Mouse (Mus musculus) lung, postnatal 25 days (tissue): ENCODE data around the gene Strn3.
"Not testable (repeated sequence)": the region's sequence is repeated elsewhere in the genome, so short reads cannot be mapped to it uniquely, and the experiment has no call there.

Experiments
- DNase-seq: peaks from one replicate; pipeline ENCODE4 v3.0.0; 2022; ENCODE audit warnings: low spot score

The Strn3 gene

GRCm38 (mm10) chr12:51612361-51612760 is 79.3 kb downstream of the Strn3 start:
- DNase-seq: no peak

GRCm38 (mm10) chr12:51606138-51606537 is 85.6 kb downstream of the Strn3 start:
- DNase-seq: no peak

- DNase-seq: no peak
These were observed 88.4 kb downstream of the Strn3 start for GRCm38 (mm10) chr12:51603306-51603705.

- no peak for DNase-seq
These were observed 97.6 kb downstream of the Strn3 start for GRCm38 (mm10) chr12:51594030-51594470.

GRCm38 (mm10) chr12:51593229-51594029 is 98.3 kb downstream of the Strn3 start, which contains the start of gene Coch:
Coch (plus strand) TSS chr12:51593341.
- DNase-seq: no peak

GRCm38 (mm10) chr12:51592888-51593228 is 98.8 kb downstream of the Strn3 start:
- DNase-seq: no peak

- DNase-seq: no peak
These were observed 99.8 kb downstream of the Strn3 start for GRCm38 (mm10) chr12:51591921-51592320.

GRCm38 (mm10) chr12:51589263-51589662 is 102.4 kb downstream of the Strn3 start:
- DNase-seq: no peak

- not testable (repeated sequence) for DNase-seq
These were observed 113.9 kb downstream of the Strn3 start for GRCm38 (mm10) chr12:51577816-51578215.

- no peak for DNase-seq
These were observed 119.0 kb downstream of the Strn3 start for GRCm38 (mm10) chr12:51572651-51573050.

- no peak for DNase-seq
These were observed 121.8 kb downstream of the Strn3 start for GRCm38 (mm10) chr12:51569944-51570343.

GRCm38 (mm10) chr12:51569472-51569871 is 122.2 kb downstream of the Strn3 start:
- DNase-seq: no peak

GRCm38 (mm10) chr12:51567225-51567624 is 124.5 kb downstream of the Strn3 start:
- no peak for DNase-seq

- no peak for DNase-seq
These were observed 130.3 kb downstream of the Strn3 start for GRCm38 (mm10) chr12:51561416-51561815.
